Mouse (Mus musculus) small intestine, adult 2 months (tissue): ENCODE data around the gene Mipep.

Source experiments
- CTCF ChIP-seq: fragments of 200-500 bp; IDR thresholded peaks from 2 replicates; pipeline ENCODE4 v1.5.1; 2012; ENCODE audit warnings: low read depth, mild to moderate bottlenecking, control low read depth, inconsistent platforms, low read length, moderate library complexity, mixed read lengths; ENCODE audit not compliant: insufficient replicate concordance, insufficient read length; ENCODE audit errors: extremely low read depth
- POLR2A ChIP-seq: fragments of 200-500 bp; IDR thresholded peaks from 2 replicates; pipeline ENCODE4 v1.6.1; 2012; ENCODE audit warnings: low read depth, mild to moderate bottlenecking, control low read depth, inconsistent platforms, low read length, moderate library complexity

DNA sequence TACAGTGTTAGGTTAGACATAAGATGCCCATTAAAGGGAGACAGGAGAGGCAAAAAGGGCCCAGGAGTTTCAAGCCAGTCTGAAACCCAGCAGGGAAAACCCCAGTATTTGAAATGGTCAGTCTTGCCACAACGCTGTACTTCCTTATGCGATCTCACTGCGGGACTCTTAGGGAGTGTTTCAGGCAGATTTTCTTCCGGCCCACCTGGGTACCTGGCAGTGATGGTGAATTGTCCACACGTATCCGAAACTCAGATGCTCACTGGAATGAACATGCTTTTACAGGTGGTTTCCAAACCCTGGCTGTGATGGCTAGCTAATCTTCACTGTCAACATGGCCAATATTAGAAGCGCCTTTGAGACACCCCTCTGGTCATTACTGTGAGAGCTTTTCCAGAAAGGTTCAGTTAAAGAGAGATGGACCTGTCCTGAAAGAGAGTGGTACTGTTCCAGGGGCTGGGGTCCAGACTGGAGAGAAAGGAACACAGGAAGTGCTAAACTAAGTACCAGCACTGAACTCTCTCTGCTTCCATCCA, 2.2 kb upstream of the Mipep start:
- no peak for TF ChIP-seq CTCF
- no peak for TF ChIP-seq POLR2A
